Mouse (Mus musculus) stomach, embryonic 14.5 days (tissue): ENCODE results near the gene Zc3h4. TPM values are rescaled to one million over a fixed set of nuclear protein-coding genes. Genes with fewer than 3 reads are reported as not detected.

Experiments
- ATAC-seq: fragments of 200-750 bp; cut with Nextera tagmentation; 2 replicates; pipeline ENCODE4 v1.8.0; 2017; ENCODE audit warnings: low read depth, moderate TSS enrichment; ENCODE audit not compliant: insufficient number of reproducible peaks, insufficient read depth, low FRiP score
- H3K27ac ChIP-seq: fragments of 300-500 bp; sonication (generic); 2 replicates; pipeline ENCODE4 v1.5.1; 2014; ENCODE audit warnings: mild to moderate bottlenecking, low read length, moderate library complexity, mixed read lengths
- H3K27me3 ChIP-seq: fragments of 300-500 bp; sonication (generic); 2 replicates; pipeline ENCODE4 v1.6.1; 2014; ENCODE audit warnings: low read length, control low read depth, mixed read lengths; ENCODE audit not compliant: control insufficient read depth, insufficient read depth
- H3K36me3 ChIP-seq: fragments of 300-500 bp; sonication (generic); 2 replicates; pipeline ENCODE4 v1.6.1; 2014; ENCODE audit warnings: mild to moderate bottlenecking, control low read depth, low read length, moderate library complexity, mixed read lengths; ENCODE audit not compliant: control insufficient read depth, insufficient read depth
- H3K4me1 ChIP-seq: fragments of 300-500 bp; sonication (generic); 2 replicates; pipeline ENCODE4 v1.6.1; 2014; ENCODE audit warnings: low read length, control low read depth, mixed read lengths; ENCODE audit not compliant: control insufficient read depth, insufficient read depth
- H3K4me2 ChIP-seq: fragments of 300-500 bp; sonication (generic); replicated peaks from 2 replicates; pipeline ENCODE4 v1.6.1; 2014; ENCODE audit warnings: low read depth, low read length, control low read depth
- H3K4me3 ChIP-seq: fragments of 300-500 bp; sonication (generic); 2 replicates; pipeline ENCODE4 v1.5.1; 2014; ENCODE audit warnings: low read depth, low read length, control low read depth
- H3K9ac ChIP-seq: fragments of 300-500 bp; sonication (generic); replicated peaks from 2 replicates; pipeline ENCODE4 v1.6.1; 2014; ENCODE audit warnings: low read depth, mild to moderate bottlenecking, control low read depth, low read length, moderate library complexity, mixed read lengths
- H3K9me3 ChIP-seq: fragments of 300-500 bp; sonication (generic); 2 replicates; pipeline ENCODE4 v1.6.1; 2016; ENCODE audit warnings: low read depth, low read length, control low read depth; ENCODE audit not compliant: control insufficient read depth
- WGBS: fragments of 180-500 bp; shearing (Covaris S2); extraction: QIAGEN DNeasy Blood & Tissue Kit; methylation state at CpG from one replicate; pipeline ENCODE4 v1.1.7; 2014; 5-methylcytosine and 5-hydroxymethylcytosine counted together
- polyA plus RNA-seq: library from polyadenylated mRNA; unstranded; fragments of >200 nt; fragmentation: Nextera tagmentation; extraction: Ambion mirVana; gene quantifications from 2 replicates; pipeline ENCODE4 v1.2.1, GENCODE M21; 2014

Zc3h4 gene
- polyA plus RNA-seq, 1 experiment from 2014 or later, result 20.6 TPM

DNA sequence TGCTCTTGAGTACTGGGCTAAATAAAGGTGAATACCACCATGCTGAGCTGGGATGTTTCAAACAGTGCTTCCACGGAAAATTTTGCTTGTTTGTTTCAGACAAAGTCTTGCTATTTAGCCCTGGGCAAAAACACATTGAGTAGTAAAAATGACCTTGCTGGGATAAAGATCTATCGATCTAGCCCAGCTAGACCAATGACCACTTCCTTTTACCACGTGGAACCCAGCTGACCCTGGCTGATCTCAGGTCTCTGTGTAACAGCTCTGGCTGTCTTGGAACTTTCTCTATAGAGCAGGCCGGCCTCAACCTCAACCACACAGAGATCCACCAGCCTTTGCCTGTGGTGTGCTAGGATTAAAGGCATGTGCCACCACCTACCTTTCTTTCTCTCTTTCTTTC is 3.2 kb upstream of the Zc3h4 start:
- WGBS, result 82% methylated on average over 4 of the region's 4 CpGs

DNA sequence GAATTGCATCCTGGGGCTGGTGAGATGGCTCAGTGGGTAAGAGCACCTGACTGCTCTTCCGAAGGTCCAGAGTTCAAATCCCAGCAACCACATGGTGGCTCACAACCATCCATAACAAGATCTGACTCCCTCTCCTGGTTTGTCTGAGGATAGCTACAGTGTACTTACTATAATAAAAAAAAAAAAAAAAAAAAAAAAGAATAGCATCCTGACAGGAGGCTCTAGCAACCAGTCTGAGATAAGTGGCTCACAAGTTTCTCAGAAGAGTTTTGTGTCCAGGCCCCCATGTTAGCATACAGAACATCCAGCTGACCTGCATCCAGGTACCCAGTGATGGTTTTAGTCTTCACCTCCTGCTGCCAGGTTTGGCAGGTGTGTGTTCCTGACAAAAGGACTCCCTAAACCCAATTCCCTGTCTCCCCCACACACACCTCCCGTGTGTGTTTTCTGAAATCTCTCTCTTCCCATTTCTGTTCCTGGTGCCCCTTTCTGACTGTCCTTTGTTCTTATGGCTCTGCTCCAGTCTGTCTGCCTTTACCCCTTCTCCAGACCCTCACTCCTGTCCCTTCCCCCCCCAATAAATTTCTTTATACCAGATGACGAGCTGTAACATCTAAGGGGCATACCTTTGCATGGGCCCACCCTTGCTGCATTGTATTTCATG is 2.2 kb upstream of the Zc3h4 start:
- H3K9me3 ChIP-seq, result no peaks in the 10 kb centered on the region
- H3K27ac ChIP-seq, result peak overlapping the region; percentile 100
- no peaks in the 10 kb centered on the region for H3K36me3 ChIP-seq
- peaks cover 9% of the 10 kb centered on the region for H3K4me1 ChIP-seq
- WGBS, result 39% methylated on average over 3 of the region's 3 CpGs
- ATAC-seq, result no peak
- H3K4me3 ChIP-seq, result peak overlapping the region; percentile 75; the same call in 1 of the 2 replicates
- H3K27me3 ChIP-seq, result no peaks in the 10 kb centered on the region
- peak overlapping the region; percentile 61 for H3K9ac ChIP-seq
- H3K4me2 ChIP-seq, result peak overlapping the region; percentile 83

More for the DNA sequence above, 3.2 kb upstream of the Zc3h4 start:
- H3K9ac ChIP-seq, result no peak overlapping the region
- no peak for ATAC-seq
- no peaks in the 10 kb centered on the region for H3K27me3 ChIP-seq
- peaks cover 5% of the 10 kb centered on the region for H3K4me1 ChIP-seq
- H3K9me3 ChIP-seq, result no peaks in the 10 kb centered on the region
- H3K27ac ChIP-seq, result no peak overlapping the region
- H3K36me3 ChIP-seq, result no peaks in the 10 kb centered on the region
- no peak overlapping the region for H3K4me3 ChIP-seq
- no peak overlapping the region for H3K4me2 ChIP-seq

DNA sequence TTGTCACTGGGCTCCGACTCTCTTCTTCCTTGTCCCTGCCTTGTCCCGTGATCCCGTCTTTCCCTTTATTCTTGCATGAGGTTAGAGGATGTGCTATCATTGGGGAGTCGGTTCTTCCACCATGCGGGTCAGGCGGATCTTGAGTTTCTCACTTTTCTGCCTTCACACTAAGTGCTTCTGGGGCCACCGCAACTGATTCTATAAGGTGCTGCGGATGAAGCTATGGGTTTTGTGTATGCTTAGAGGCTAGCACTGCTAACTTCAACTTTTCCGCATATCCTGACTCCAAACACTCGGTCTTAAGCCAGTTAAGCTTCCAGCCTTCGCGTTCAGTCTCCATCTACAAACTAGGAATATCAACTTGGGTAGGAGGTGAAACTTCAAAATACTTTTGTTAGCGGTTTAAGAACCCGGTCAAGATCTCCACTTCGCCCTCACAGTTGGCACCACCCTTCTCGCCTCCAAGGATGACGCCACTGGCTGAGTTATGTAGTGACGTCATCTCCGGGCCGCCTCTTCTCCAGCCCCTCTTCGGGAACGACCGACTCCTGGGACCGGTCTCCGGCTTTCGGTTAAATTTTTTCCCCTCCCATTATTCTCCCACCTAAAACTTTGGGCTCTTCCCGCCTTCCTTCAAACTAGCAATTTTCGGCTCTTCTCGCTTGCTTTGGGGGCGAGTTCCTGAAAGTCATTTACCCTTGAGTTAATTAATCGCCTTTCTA is 1.5 kb upstream of the Zc3h4 start:
- no peaks in the 10 kb centered on the region for H3K9me3 ChIP-seq
- WGBS, result 1% methylated on average over 31 of the region's 31 CpGs

DNA sequence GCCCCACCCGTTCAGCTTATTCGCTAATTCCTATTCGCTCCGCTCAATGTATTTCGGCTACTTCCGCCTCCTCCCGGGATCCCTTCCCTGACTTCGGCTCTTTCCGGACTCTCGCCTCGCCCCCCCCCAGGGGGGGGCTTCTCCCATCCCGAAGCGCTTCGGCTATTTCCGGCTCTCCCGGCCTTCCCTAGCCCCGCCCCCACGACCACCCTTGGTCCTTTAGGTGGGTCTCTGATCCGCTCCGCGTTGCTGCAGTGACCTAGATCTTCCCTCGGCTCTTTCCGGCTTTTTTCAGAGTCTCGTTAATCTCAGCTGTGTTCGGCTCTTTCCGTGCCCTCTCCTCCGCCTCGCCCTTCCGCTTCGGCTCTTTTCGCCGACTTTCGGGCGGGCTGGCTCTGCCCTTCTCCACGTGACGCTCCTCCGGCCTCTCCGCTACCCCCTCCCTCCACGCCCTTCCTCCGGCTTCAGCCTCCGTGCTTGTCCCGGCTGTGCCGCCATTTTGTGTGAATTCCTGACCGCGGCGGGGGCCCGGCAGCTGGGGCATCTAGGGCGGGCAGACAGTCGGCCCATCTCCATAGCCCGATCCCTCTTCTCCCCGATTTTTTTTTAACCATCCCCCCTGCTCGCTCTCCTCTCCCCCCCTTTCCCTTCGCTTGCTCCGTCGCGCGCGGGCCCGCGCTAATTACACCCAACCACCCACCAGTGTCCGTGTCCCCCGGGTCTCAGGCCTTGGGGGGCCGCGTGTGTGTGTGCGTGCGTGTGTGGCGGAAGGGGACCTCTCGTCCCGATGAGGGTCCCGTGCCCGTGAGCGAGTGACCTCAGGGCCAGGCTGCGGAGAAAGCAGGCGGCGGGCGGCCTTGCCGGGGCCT is 656 bp upstream of the Zc3h4 start:
- 1% methylated on average over 77 of the region's 77 CpGs for WGBS

More for the DNA sequence above, 1.5 kb upstream of the Zc3h4 start:
- Histone ChIP-seq H3K4me1 (peaks cover 14% of the 10 kb centered on the region), H3K36me3 (no peaks in the 10 kb centered on the region), H3K9ac (peak overlapping the region; percentile 61), H3K4me2 (peak overlapping the region; percentile 83), H3K27me3 (no peaks in the 10 kb centered on the region), H3K4me3 (peak overlapping the region; percentile 75), H3K27ac (peak overlapping the region; percentile 100)
- ATAC-seq, result peak; percentile 76

DNA sequence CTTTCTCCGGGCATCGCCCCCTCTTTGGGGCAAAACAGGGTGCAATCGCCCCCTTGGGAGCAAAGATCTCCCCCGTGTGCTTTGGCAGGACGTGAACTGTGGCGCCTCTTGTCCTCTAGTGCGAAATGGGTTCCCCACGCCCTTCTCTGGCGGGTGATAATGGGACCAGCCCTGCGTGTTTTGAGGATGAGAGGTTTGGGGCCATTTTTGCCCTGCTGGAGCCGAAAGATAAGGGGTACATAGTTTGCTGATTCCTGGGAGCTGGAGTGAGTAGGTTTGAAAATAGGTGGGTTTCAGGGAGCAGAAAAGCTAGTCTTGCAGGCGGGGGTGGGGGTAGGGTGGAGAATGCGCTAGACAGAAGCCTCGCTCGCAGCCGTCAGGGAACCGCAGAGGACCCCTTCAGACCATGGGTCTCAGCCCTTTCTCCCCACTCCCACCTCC is 1.3 kb downstream of the Zc3h4 start:
- 1% methylated on average over 17 of the region's 17 CpGs for WGBS
- H3K36me3 ChIP-seq, result no peaks in the 10 kb centered on the region
- H3K4me2 ChIP-seq, result peak overlapping the region; percentile 98
- H3K27ac ChIP-seq, result peak overlapping the region; percentile 100
- no peak for ATAC-seq
- H3K9ac ChIP-seq, result peak overlapping the region; percentile 100
- H3K4me3 ChIP-seq, result peak overlapping the region; percentile 75
- H3K27me3 ChIP-seq, result no peaks in the 10 kb centered on the region
- no peaks in the 10 kb centered on the region for H3K9me3 ChIP-seq
- peaks cover 33% of the 10 kb centered on the region for H3K4me1 ChIP-seq

More for the DNA sequence above, 656 bp upstream of the Zc3h4 start:
- peaks cover 22% of the 10 kb centered on the region for H3K4me1 ChIP-seq
- peak overlapping the region; percentile 100 for H3K27ac ChIP-seq
- no peaks in the 10 kb centered on the region for H3K27me3 ChIP-seq
- no peaks in the 10 kb centered on the region for H3K36me3 ChIP-seq
- peak overlapping the region; percentile 100 for H3K9ac ChIP-seq
- H3K9me3 ChIP-seq, result no peaks in the 10 kb centered on the region
- peak overlapping the region; percentile 75 for H3K4me3 ChIP-seq
- peak overlapping the region; percentile 98 for H3K4me2 ChIP-seq
- peak; percentile 93 for ATAC-seq

DNA sequence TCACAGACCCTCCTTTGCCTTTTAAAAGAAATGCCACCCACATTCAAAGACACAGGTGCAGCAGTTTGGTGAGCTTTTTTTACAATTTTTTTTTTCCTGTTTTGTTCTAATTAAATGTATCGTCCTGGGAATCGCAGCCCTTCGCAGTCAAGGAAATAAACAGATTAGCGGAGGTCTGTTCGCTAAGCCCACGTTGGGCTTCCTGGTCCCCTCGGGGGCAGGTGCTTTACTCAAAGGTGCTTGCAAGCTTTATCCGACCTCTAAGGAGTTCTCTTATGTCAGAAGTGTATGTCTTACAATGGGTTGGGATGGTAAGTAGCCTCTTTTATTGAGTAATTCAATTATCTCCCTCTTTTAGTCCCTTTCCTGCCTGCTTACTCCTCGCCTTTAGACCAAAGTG is 1.7 kb downstream of the Zc3h4 start:
- H3K4me1 ChIP-seq, result peaks cover 33% of the 10 kb centered on the region
- peak overlapping the region; percentile 75 for H3K4me3 ChIP-seq
- H3K27ac ChIP-seq, result peak overlapping the region; percentile 100
- ATAC-seq, result no peak
- H3K36me3 ChIP-seq, result no peaks in the 10 kb centered on the region
- H3K9me3 ChIP-seq, result no peaks in the 10 kb centered on the region
- no peaks in the 10 kb centered on the region for H3K27me3 ChIP-seq
- peak overlapping the region; percentile 98 for H3K4me2 ChIP-seq
- peak overlapping the region; percentile 100 for H3K9ac ChIP-seq
- WGBS, result 2% methylated on average over 9 of the region's 9 CpGs

DNA sequence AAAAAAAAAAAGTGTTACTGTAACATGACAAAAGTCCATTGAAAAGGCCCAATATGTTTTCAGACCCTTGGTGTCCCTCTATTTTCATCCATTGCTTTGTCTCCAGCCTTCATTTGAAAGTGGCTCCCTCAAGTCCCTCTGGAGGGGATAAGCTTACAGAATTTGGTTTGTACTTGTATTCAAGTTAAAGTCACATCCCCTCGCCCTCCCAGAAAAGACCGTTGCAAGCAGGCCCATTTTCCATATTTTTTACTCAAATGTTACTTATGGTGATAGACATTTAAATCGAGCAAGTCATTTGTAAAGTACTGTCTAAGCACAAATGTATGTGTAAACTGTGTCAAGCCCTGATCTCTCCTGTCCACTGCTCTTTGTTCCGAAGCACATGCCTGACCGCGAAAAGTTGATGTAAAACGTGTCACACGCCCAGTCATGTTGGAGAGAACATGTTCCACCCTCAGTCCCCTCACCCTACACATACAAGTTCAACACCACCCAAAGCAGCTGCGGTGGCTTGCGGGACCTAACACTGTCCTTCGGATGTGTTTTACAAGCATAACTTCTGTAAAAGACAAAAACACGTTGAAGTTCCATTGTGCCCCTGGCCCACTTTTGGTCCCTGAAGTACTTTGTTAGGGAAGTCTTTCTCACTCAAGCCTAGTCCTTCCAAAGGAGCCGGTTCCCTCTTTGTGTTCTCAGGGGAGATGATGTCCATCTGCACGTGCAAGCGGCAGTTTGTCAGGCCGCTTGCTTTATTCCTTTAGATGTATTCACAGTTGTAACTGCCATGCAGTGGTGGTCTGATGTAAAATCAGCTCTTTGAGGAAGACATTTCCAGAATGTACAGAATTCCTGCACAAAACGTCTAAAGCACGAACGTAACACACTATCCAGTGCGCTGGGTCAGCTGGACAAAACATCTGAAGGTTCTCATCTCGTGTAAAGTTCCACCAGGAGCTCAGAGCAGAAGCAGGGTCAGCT is 2.5 kb downstream of the Zc3h4 start:
- Histone ChIP-seq H3K9ac (peak overlapping the region; percentile 100), H3K4me2 (peak overlapping the region; percentile 98), H3K27ac (peak overlapping the region; percentile 100), H3K4me1 (peaks cover 33% of the 10 kb centered on the region), H3K27me3 (no peaks in the 10 kb centered on the region), H3K4me3 (peak overlapping the region; percentile 75), H3K9me3 (no peaks in the 10 kb centered on the region), H3K36me3 (no peaks in the 10 kb centered on the region)
- WGBS, result 22% methylated on average over 21 of the region's 21 CpGs
- no peak for ATAC-seq
